In genomic region chr16:29560869-29561268, GRCm38 (mm10) we compare ENCODE assay signal across 8 mouse cellular contexts. TPM values are rescaled to one million over a fixed set of nuclear protein-coding genes. Genes with fewer than 3 reads are reported as not detected.
DNase-seq lines count a peak whose midpoint lies in the region; ATAC-seq and TF ChIP-seq lines count a peak whose summit lies in the region.

No protein-coding gene starts in this region.

- H3K4me2 ChIP-seq in stomach, embryonic 14.5 days (replicated peaks; ENCODE audit: low read depth, low read length), result peak overlapping the region; percentile 11; the same call in 1 of the 2 replicates

- no peaks in the 10 kb centered on the region for H3K27me3 ChIP-seq in embryonic facial prominence, embryonic 10.5 days (replicated peaks; ENCODE audit: low read depth, poor library complexity, severe bottlenecking)
- H3K27me3 ChIP-seq in stomach, embryonic 14.5 days (ENCODE audit: control insufficient read depth, insufficient read depth, low read length), result no peaks in the 10 kb centered on the region

- no peaks in the 10 kb centered on the region for H3K4me1 ChIP-seq in embryonic facial prominence, embryonic 10.5 days
- no peaks in the 10 kb centered on the region for H3K4me1 ChIP-seq in stomach, embryonic 14.5 days (ENCODE audit: control insufficient read depth, insufficient read depth, low read length)

- no peak for ATAC-seq in CD4-positive, CD25-positive, alpha-beta regulatory T cell, adult 4 months
- ATAC-seq in megakaryocyte, adult 5-6 weeks (ENCODE audit: poor library complexity, severe bottlenecking), result peak; percentile 35; the same call in 1 of the 2 replicates
- no peak for ATAC-seq in stomach, embryonic 14.5 days (ENCODE audit: insufficient number of reproducible peaks, insufficient read depth, low FRiP score, low read depth)

- intact Hi-C loops in heart, postnatal 36 days (cut with DNase I), result loop anchor here (1.0 to 10.0 kb wide), 3 partner anchors 126 to 968 kb away; no protein-coding TSS in a partner anchor

- no peaks in the 10 kb centered on the region for H3K9me3 ChIP-seq in embryonic facial prominence, embryonic 10.5 days
- no peaks in the 10 kb centered on the region for H3K9me3 ChIP-seq in stomach, embryonic 14.5 days (ENCODE audit: control insufficient read depth, low read depth, low read length)

- peak; percentile 54 for DNase-seq in CD4-positive, CD25-positive, alpha-beta regulatory T cell, adult 2 months (ENCODE audit: low read depth, low spot score)
- peak; percentile 59 for DNase-seq in Muller cell, postnatal 12 days (ENCODE audit: inconsistent ontology term)
- peak; percentile 43 for DNase-seq in embryonic facial prominence, embryonic 10.5 days (ENCODE audit: low spot score)
- DNase-seq in heart, postnatal 36 days, result peak; percentile 12 to 30
- peak; percentile 49 to 64 for DNase-seq in layer of hippocampus, adult 2 months (ENCODE audit: low spot score in 2 of 2)

- no peak overlapping the region for H3K27ac ChIP-seq in embryonic facial prominence, embryonic 10.5 days (replicated peaks)
- H3K27ac ChIP-seq in layer of hippocampus, adult 2 months, result no peak overlapping the region
- no peak overlapping the region for H3K27ac ChIP-seq in stomach, embryonic 14.5 days (ENCODE audit: low read length)

- no peak overlapping the region; the same call in 1 of the 2 replicates for H3K4me3 ChIP-seq in embryonic facial prominence, embryonic 10.5 days
- H3K4me3 ChIP-seq in layer of hippocampus, adult 2 months, result peak overlapping the region; percentile 34
- H3K4me3 ChIP-seq in stomach, embryonic 14.5 days (ENCODE audit: low read depth, low read length), result no peak overlapping the region

- TF ChIP-seq CTCF in layer of hippocampus, adult 2 months (conservative IDR thresholded peaks at IDR 0.05), result peak; percentile 90

- no peak overlapping the region for H3K9ac ChIP-seq in stomach, embryonic 14.5 days (replicated peaks; ENCODE audit: low read depth, low read length)

- no peaks in the 10 kb centered on the region for H3K36me3 ChIP-seq in embryonic facial prominence, embryonic 10.5 days (replicated peaks)
- no peaks in the 10 kb centered on the region for H3K36me3 ChIP-seq in stomach, embryonic 14.5 days (ENCODE audit: control insufficient read depth, insufficient read depth, low read length)

- WGBS in embryonic facial prominence, embryonic 10.5 days, result 8% methylated on average over 7 of the region's 7 CpGs
- 4% methylated on average over 7 of the region's 7 CpGs for WGBS in stomach, embryonic 14.5 days

RNA-seq across cellular contexts. Expression of gene Atp13a4, which starts 16.2 kb away (rescaled TPM):
- polyA plus RNA-seq in CD4-positive, CD25-positive, alpha-beta regulatory T cell, adult 4 months (2017; shearing (Covaris generic)), result under 1 TPM in 1 of 2 experiments, not detected in 1; 0.34 TPM
- not detected in 2 replicates for polyA plus RNA-seq in embryonic facial prominence, embryonic 10.5 days (2016; fragmentation: Nextera tagmentation; extraction: Ambion mirVana)
- total RNA-seq in heart, postnatal 36 days (2021), result not detected
- total RNA-seq in layer of hippocampus, adult 2 months (2021), result 10 to 100 TPM; 15.2 to 17.3 TPM
- not detected in 2 replicates for total RNA-seq in megakaryocyte, adult 5-6 weeks (2015)
- not detected in 2 replicates for total RNA-seq in megakaryocyte, adult 5-6 weeks (2017)
- 0.48 TPM in 1 of 2 replicates, not detected in the other for polyA plus RNA-seq in stomach, embryonic 14.5 days (2014; fragmentation: Nextera tagmentation; extraction: Ambion mirVana)

RNA-seq across cellular contexts. Expression of gene Opa1, which starts 18.3 kb away (rescaled TPM):
- 10 to 100 TPM; 22.9 to 25.0 TPM for polyA plus RNA-seq in CD4-positive, CD25-positive, alpha-beta regulatory T cell, adult 4 months (2017; shearing (Covaris generic))
- 43.1 and 44.0 TPM in 2 replicates for polyA plus RNA-seq in embryonic facial prominence, embryonic 10.5 days (2016; fragmentation: Nextera tagmentation; extraction: Ambion mirVana)
- 100 to 1,000 TPM; 153 to 170 TPM for total RNA-seq in heart, postnatal 36 days (2021)
- 100 to 1,000 TPM; 104 to 108 TPM for total RNA-seq in layer of hippocampus, adult 2 months (2021)
- 27.0 and 30.5 TPM in 2 replicates for total RNA-seq in megakaryocyte, adult 5-6 weeks (2015)
- 56.2 and 59.1 TPM in 2 replicates for total RNA-seq in megakaryocyte, adult 5-6 weeks (2017)
- polyA plus RNA-seq in stomach, embryonic 14.5 days (2014; fragmentation: Nextera tagmentation; extraction: Ambion mirVana), result 39.8 and 40.4 TPM in 2 replicates

Comparison
In these comparisons a context has a peak if more than half of its experiments do, and no peak if none do; other contexts are left out.
1. RNA of gene Atp13a4, which starts 16.2 kb away (total RNA-seq): 15.2 to 17.3 TPM in layer of hippocampus, adult 2 months; not detected in heart, postnatal 36 days and not detected in megakaryocyte, adult 5-6 weeks; every median in the first group is over 10 times any median in the second.
2. Peak in every context shown above with its lines, with median percentiles within 50 percentile points of each other: DNase-seq.